Mouse (Mus musculus) stomach, postnatal 0 days (tissue): ENCODE measurements at regions not wholly inside any gene's neighbourhood (a gene's known extent, or its start where the extent isn't known, plus 50 kb on each side); places are given as distances from the start of the nearest gene placed in this dataset.

Experiments
- CTCF ChIP-seq: IDR thresholded peaks from 2 replicates; pipeline ENCODE4 v1.5.1; 2016; ENCODE audit warnings: antibody characterized with exemption, low read depth, mild to moderate bottlenecking, moderate library complexity
- EP300 ChIP-seq: optimal IDR thresholded peaks from 2 replicates; pipeline ENCODE3; 2016; ENCODE audit warnings: antibody characterized with exemption

GRCm38 (mm10) chr9:100391566-100392213 lies 94.9 kb downstream of the Il20rb start:
- TF ChIP-seq CTCF (no peak), EP300 (no peak)
